Mouse (Mus musculus) macrophage (primary cell): ENCODE measurements around the gene Arfrp1. TPM values are rescaled to one million over a fixed set of nuclear protein-coding genes. Genes with fewer than 3 reads are reported as not detected.
A peak's percentile ranks its signal among the peaks of the same experiment; 100 is the strongest.

ENCODE experiments used
- H3K27ac ChIP-seq: fragments of 350-480 bp; formaldehyde crosslinking; 2 replicates; pipeline ENCODE4 v1.9.0; 2021
- H3K36me3 ChIP-seq: fragments of 350-480 bp; formaldehyde crosslinking; 2 replicates; pipeline ENCODE4 v1.9.0; 2021; ENCODE audit errors: inconsistent target
- H3K4me3 ChIP-seq: fragments of 350-480 bp; formaldehyde crosslinking; 2 replicates; pipeline ENCODE4 v1.9.0; 2021; ENCODE audit errors: inconsistent target
- H3K79me2 ChIP-seq: fragments of 350-480 bp; formaldehyde crosslinking; 2 replicates; pipeline ENCODE4 v1.9.0; 2021; ENCODE audit errors: inconsistent target
- WGBS: methylation state at CpG from one replicate; pipeline ENCODE4 v1.1.7; 2026; ENCODE audit warnings: inconsistent platforms; ENCODE audit not compliant: missing documents; 5-methylcytosine and 5-hydroxymethylcytosine counted together
- polyA plus RNA-seq: library from polyadenylated mRNA; stranded (reverse); fragments of 250-400 nt; gene quantifications from 3 replicates; pipeline ENCODE4 v1.2.4, GENCODE M21; 2018; ENCODE audit warnings: inconsistent platforms

Arfrp1 gene
- polyA plus RNA-seq, 1 experiment from 2014 or later: 22.5 TPM

DNA sequence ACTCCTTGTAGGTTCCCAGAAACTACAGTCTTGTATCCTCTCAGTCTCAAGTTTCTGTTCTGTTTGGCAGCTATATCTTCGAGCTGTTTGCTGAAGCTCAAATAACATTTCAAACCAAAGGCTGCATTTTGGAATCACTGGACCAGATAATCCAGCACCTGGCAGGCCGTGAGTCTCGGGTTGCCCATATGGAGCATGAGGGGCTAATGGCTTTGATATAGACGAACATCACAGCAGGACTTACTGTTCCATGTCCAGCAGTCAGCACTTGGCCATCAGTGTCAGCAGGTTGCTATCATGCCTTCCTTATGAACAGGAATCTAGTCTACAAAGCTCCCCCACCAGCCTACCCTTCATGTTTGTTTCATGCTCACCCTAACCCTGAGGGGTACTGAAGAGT, 24.8 kb downstream of the Arfrp1 start:
- Histone ChIP-seq H3K79me2 (no peaks in the 10 kb centered on the region), H3K36me3 (no peaks in the 10 kb centered on the region; the same call in 1 of the 2 replicates)

GRCm38 (mm10) chr2:181334023-181334422, 31.2 kb downstream of the Arfrp1 start:
- Histone ChIP-seq H3K79me2 (no peaks in the 10 kb centered on the region), H3K27ac (no peak overlapping the region), H3K36me3 (no peaks in the 10 kb centered on the region), H3K4me3 (no peak overlapping the region)
- WGBS: 67% methylated on average over 3 of the region's 3 CpGs

More for the DNA sequence above, 24.8 kb downstream of the Arfrp1 start:
- 95% methylated on average over 4 of the region's 4 CpGs for WGBS
- Histone ChIP-seq H3K27ac (no peak overlapping the region), H3K4me3 (no peak overlapping the region)

GRCm38 (mm10) chr2:181332542-181332941, 32.7 kb downstream of the Arfrp1 start:
- H3K36me3 ChIP-seq: no peaks in the 10 kb centered on the region
- no peak overlapping the region for H3K4me3 ChIP-seq
- no peak overlapping the region for H3K27ac ChIP-seq
- no peaks in the 10 kb centered on the region for H3K79me2 ChIP-seq

DNA sequence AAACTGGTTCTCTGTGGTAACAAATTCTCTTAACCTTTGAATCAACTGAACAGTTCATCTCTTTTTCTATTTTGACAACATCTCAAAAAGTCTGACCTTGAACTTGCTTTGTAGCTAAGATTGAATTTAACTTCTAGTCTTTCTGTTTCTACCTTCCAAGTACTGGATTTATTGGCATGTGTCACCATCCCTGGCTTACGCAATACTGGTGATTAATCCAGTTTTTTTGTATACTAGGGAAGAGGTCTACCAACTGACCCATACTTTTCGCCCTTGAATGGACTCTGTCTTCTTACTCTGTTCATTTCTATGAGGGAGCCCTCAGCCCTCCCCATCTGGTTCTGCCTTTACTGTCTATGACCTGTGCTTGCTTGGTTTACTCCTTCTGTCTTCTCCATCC, 39.1 kb downstream of the Arfrp1 start:
- Histone ChIP-seq H3K4me3 (no peak overlapping the region), H3K79me2 (no peaks in the 10 kb centered on the region), H3K36me3 (peaks cover 10% of the 10 kb centered on the region; the same call in 1 of the 2 replicates), H3K27ac (no peak overlapping the region)
- WGBS: 95% methylated on average over 2 of the region's 2 CpGs

- WGBS: 96% methylated on average over 5 of the region's 5 CpGs
- H3K4me3 ChIP-seq: no peak overlapping the region
- no peaks in the 10 kb centered on the region for H3K79me2 ChIP-seq
- H3K27ac ChIP-seq: no peak overlapping the region
- peaks cover 10% of the 10 kb centered on the region; the same call in 1 of the 2 replicates for H3K36me3 ChIP-seq
Measured at GRCm38 (mm10) chr2:181322136-181322535, 43.1 kb downstream of the Arfrp1 start.

GRCm38 (mm10) chr2:181320103-181320499, 45.1 kb downstream of the Arfrp1 start:
- H3K36me3 ChIP-seq: peaks cover 10% of the 10 kb centered on the region; the same call in 1 of the 2 replicates
- H3K79me2 ChIP-seq: no peaks in the 10 kb centered on the region
- 10% methylated on average over 7 of the region's 7 CpGs for WGBS
- peak overlapping the region; percentile 67 for H3K4me3 ChIP-seq
- peak overlapping the region; percentile 61 for H3K27ac ChIP-seq

GRCm38 (mm10) chr2:181319248-181320102, 45.7 kb downstream of the Arfrp1 start, which contains the start of gene Rtel1:
Gene Rtel1, plus strand, starts transcription at chr2:181319739.
- peak within 1 kb of the TSS; percentile 67 for H3K4me3 ChIP-seq
- WGBS: 4% methylated on average over 40 of the region's 40 CpGs
- H3K36me3 ChIP-seq: peaks cover 10% of the 10 kb centered on the region; the same call in 1 of the 2 replicates
- no peaks in the 10 kb centered on the region for H3K79me2 ChIP-seq
- H3K27ac ChIP-seq: peak within 1 kb of the TSS; percentile 61

DNA sequence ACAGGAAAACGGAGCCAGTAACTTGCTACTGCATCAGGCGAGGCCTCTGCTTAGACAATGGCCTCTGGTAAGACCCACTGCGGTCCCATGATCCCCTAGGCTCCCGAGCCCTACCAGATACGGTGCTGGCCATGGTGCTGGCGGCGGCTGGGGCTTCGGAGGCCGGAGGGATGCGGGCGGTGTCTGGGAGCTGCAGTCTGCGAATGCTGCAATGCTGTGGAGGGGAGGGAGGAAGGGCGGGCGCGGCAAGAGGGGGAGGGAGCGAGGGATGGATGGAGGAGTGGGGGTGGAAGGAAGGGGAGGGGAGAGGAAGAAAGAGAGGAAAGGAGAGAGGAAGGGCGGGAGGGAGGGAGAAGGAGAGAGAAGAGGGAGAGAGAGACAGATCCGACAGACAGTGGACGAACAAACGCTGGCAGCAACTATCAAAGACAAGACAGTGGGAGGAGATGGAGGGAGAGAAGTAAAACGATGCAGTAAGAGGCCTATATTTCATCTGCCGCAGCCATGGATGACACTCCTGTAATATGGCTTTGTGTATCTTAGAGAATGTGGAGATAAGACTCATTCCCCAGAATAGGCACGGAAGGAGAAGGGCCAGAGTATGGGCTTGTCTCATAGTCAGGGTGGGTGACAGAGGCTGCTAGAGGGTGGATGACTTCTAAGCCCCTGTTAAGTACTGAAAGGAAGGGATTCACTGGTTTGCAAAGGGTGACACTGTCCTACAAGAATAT, 51.0 kb downstream of the Arfrp1 start, which contains the start of gene Stmn3:
Gene Stmn3 (minus strand): TSS at position 421 of the 731 bp plus-strand sequence.
- 13% methylated on average over 17 of the region's 23 CpGs for WGBS
- no peaks in the 10 kb centered on the region for H3K79me2 ChIP-seq
- no peak within 1 kb of the TSS for H3K4me3 ChIP-seq
- no peak within 1 kb of the TSS for H3K27ac ChIP-seq
- no peaks in the 10 kb centered on the region for H3K36me3 ChIP-seq

DNA sequence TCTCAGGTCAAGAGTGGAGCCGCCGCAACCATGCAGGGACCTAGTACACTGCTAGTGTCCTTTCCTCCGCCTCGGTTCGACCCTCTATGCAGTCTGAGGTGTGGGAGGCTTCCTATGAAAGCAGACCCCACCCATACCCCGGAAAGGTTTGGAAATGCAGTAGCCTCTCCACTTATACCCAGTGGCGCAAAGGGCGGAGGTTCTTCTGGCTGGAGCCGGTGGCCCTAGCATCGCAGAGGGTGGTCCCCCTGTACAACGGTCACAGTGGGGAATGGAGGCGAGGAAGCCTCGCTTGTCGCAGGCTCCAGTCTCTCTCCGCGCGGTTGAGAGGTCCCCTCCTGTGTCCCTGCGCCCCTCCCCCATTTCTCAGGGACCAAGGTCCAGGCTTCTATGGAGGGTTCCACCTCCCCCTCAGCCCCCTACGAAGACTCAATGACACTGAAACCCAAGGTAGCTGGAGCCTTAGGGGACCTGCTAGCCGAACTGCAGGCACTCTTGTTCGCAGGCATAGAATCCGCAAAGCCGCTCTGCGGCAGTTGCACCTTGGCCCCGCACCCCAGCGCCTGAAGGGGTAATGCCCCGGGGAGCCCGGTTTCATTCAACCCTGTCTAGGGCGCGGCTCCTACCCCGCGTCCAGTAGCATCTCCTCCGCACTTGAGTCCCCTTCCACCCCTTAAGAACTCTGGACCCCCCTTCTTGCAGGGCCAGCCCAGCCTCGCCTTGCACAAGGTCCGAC, 51.7 kb downstream of the Arfrp1 start:
- WGBS: 16% methylated on average over 35 of the region's 35 CpGs
- no peaks in the 10 kb centered on the region for H3K36me3 ChIP-seq
- no peak overlapping the region for H3K4me3 ChIP-seq
- no peak overlapping the region for H3K27ac ChIP-seq
- H3K79me2 ChIP-seq: no peaks in the 10 kb centered on the region

DNA sequence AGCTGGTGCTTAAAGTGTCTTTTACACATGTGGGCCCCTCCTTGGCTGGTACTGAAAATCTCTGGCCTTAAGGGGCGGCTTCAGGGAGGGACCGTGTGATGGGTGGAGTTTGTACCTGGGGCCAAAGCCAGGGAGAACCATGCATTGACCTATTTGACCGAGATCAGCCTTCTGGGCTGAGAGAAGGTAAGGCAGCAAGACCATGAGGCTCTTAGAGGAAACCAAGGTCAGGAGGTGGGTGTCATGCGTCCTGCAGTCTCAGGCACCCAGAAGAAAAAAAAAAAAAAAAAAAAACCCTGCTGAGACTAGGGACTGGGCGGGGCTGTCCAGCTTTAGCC, 52.2 kb downstream of the Arfrp1 start:
- 35% methylated on average over 5 of the region's 5 CpGs for WGBS
- Histone ChIP-seq H3K27ac (no peak overlapping the region), H3K36me3 (no peaks in the 10 kb centered on the region), H3K79me2 (no peaks in the 10 kb centered on the region), H3K4me3 (no peak overlapping the region)

DNA sequence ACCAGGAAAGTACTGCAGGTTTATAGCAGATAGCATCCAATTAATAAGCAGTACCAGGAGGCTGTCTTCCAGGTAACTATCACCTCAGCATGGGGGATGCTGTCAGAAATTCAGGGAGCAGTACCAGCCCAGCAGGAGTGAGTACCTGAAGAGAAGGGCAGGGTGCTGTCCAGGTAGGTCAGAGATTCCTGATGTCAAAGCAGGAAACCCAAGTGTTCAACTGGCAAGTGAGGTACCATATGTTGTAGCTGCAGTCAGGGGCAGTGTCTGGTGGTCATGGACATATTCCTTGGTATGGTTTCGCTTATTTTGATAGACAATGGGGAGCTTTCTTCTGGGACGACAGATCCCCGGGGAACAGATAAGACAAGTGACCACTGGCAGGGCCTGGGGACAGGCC, 52.8 kb downstream of the Arfrp1 start:
- no peaks in the 10 kb centered on the region for H3K36me3 ChIP-seq
- 81% methylated on average over 3 of the region's 3 CpGs for WGBS
- H3K27ac ChIP-seq: no peak overlapping the region
- no peaks in the 10 kb centered on the region for H3K79me2 ChIP-seq
- no peak overlapping the region for H3K4me3 ChIP-seq

Other genes starting within 250 kb of the Arfrp1 start
- not detected in 3 replicates for gene Kcnq2, start 230.1 kb downstream of the Arfrp1 start, polyA plus RNA-seq
- 0.23 to 0.38 TPM in 2 of 3 replicates, not detected in the other for gene Eef1a2, start 208.4 kb downstream of the Arfrp1 start, polyA plus RNA-seq
- gene Ppdpf, start 178.2 kb downstream of the Arfrp1 start, polyA plus RNA-seq: 60.5 to 98.7 TPM (median 67.9 TPM) in 3 replicates
- gene Ptk6, start 162.6 kb downstream of the Arfrp1 start, polyA plus RNA-seq: not detected in 3 replicates
- not detected in 3 replicates for gene Srms, start 152.2 kb downstream of the Arfrp1 start, polyA plus RNA-seq
- not detected in 3 replicates for gene Fndc11, start 145.4 kb downstream of the Arfrp1 start, polyA plus RNA-seq
- 7.5 to 22.5 TPM (median 16.8 TPM) in 3 replicates for gene Helz2, start 123.4 kb downstream of the Arfrp1 start, polyA plus RNA-seq
- gene Gmeb2, start 77.4 kb downstream of the Arfrp1 start, polyA plus RNA-seq: 8.9 to 11.2 TPM (median 10.8 TPM) in 3 replicates
- gene Stmn3, start 50.9 kb downstream of the Arfrp1 start, polyA plus RNA-seq: not detected in 3 replicates
- 4.9 to 9.2 TPM (median 5.3 TPM) in 3 replicates for gene Rtel1, start 45.7 kb downstream of the Arfrp1 start, polyA plus RNA-seq
- gene Zgpat, start 476 bp downstream of the Arfrp1 start, polyA plus RNA-seq: 13.7 to 17.8 TPM (median 17.3 TPM) in 3 replicates
- 2.9 to 8.2 TPM (median 3.7 TPM) in 3 replicates for gene Lime1, start 14.7 kb upstream of the Arfrp1 start, polyA plus RNA-seq
- 0.09 to 0.23 TPM (median 0.21 TPM) in 3 replicates for gene Zbtb46, start 94.0 kb upstream of the Arfrp1 start, polyA plus RNA-seq
- gene Abhd16b, start 127.8 kb upstream of the Arfrp1 start, polyA plus RNA-seq: not detected in 3 replicates
- 36.4 to 66.4 TPM (median 47.0 TPM) in 3 replicates for gene Tpd52l2, start 131.7 kb upstream of the Arfrp1 start, polyA plus RNA-seq
- gene Dnajc5, start 155.1 kb upstream of the Arfrp1 start, polyA plus RNA-seq: 50.7 to 68.7 TPM (median 60.0 TPM) in 3 replicates
- 32.9 to 57.2 TPM (median 33.9 TPM) in 3 replicates for gene Uckl1, start 219.5 kb upstream of the Arfrp1 start, polyA plus RNA-seq
- gene Prpf6, start 226.5 kb upstream of the Arfrp1 start, polyA plus RNA-seq: 34.2 to 55.4 TPM (median 34.6 TPM) in 3 replicates
- 6.0 to 12.6 TPM (median 6.7 TPM) in 3 replicates for gene Zfp512b, start 227.4 kb upstream of the Arfrp1 start, polyA plus RNA-seq
- 2.1 to 3.8 TPM (median 2.8 TPM) in 3 replicates for gene Samd10, start 233.8 kb upstream of the Arfrp1 start, polyA plus RNA-seq